Mouse (Mus musculus): ENCODE results near the gene Dyrk4. TPM values are rescaled to one million over a fixed set of nuclear protein-coding genes. Genes with fewer than 3 reads are reported as not detected.
A peak's percentile ranks its signal among the peaks of the same experiment; 100 is the strongest.

Gene Dyrk4
- not detected in 2 replicates for polyA plus RNA-seq (2012; rRNA removed)

- DNase-seq: peak; percentile 21
- WGBS: 22% methylated on average over 21 of the region's 21 CpGs
- Histone ChIP-seq H3K27me3 (replicated peaks; ENCODE audit: control insufficient read depth, insufficient read depth, low read length) (no peaks in the 10 kb centered on the region), H3K27ac (ENCODE audit: insufficient read depth, low read depth, low read length) (no peak within 1 kb of the TSS), H3K36me3 (ENCODE audit: control insufficient read depth, insufficient read depth, low read length) (no peaks in the 10 kb centered on the region), H3K4me3 (ENCODE audit: insufficient read depth, low read depth, low read length) (peak within 1 kb of the TSS; percentile 22; the same call in 1 of the 2 replicates), H3K4me1 (ENCODE audit: control insufficient read depth, insufficient read depth, low read length) (no peaks in the 10 kb centered on the region)
- TF ChIP-seq CTCF (conservative IDR thresholded peaks at IDR 0.05; ENCODE audit: insufficient read depth, insufficient read length, low read depth, low read length) (no peak), POLR2A (IDR thresholded peaks at IDR 0.05; ENCODE audit: low read depth, low read length) (no peak)
These were observed at the start of gene Dyrk4 for GRCm38 (mm10) chr6:126921111-126921881. Dyrk4 (minus strand) TSS chr6:126921839.

- WGBS: 81% methylated on average over 14 of the region's 14 CpGs
- no peak overlapping the region for H3K27ac ChIP-seq (ENCODE audit: insufficient read depth, low read depth, low read length)
- TF ChIP-seq CTCF (conservative IDR thresholded peaks at IDR 0.05; ENCODE audit: insufficient read depth, insufficient read length, low read depth, low read length) (no peak), POLR2A (IDR thresholded peaks at IDR 0.05; ENCODE audit: low read depth, low read length) (no peak)
- H3K27me3 ChIP-seq (replicated peaks; ENCODE audit: control insufficient read depth, insufficient read depth, low read length): no peaks in the 10 kb centered on the region
- no peak for DNase-seq
- H3K4me3 ChIP-seq (ENCODE audit: insufficient read depth, low read depth, low read length): no peak overlapping the region
- no peaks in the 10 kb centered on the region for H3K4me1 ChIP-seq (ENCODE audit: control insufficient read depth, insufficient read depth, low read length)
- peaks cover 6% of the 10 kb centered on the region; the same call in 1 of the 2 replicates for H3K36me3 ChIP-seq (ENCODE audit: control insufficient read depth, insufficient read depth, low read length)
These were observed 44.8 kb upstream of the Dyrk4 start for GRCm38 (mm10) chr6:126966241-126967026.

- TF ChIP-seq CTCF (conservative IDR thresholded peaks at IDR 0.05; ENCODE audit: insufficient read depth, insufficient read length, low read depth, low read length): no peak
- TF ChIP-seq POLR2A (IDR thresholded peaks at IDR 0.05; ENCODE audit: low read depth, low read length): no peak
- Histone ChIP-seq H3K4me3 (ENCODE audit: insufficient read depth, low read depth, low read length) (no peak overlapping the region), H3K27me3 (replicated peaks; ENCODE audit: control insufficient read depth, insufficient read depth, low read length) (no peaks in the 10 kb centered on the region), H3K27ac (ENCODE audit: insufficient read depth, low read depth, low read length) (no peak overlapping the region), H3K36me3 (ENCODE audit: control insufficient read depth, insufficient read depth, low read length) (peaks cover 6% of the 10 kb centered on the region; the same call in 1 of the 2 replicates), H3K4me1 (ENCODE audit: control insufficient read depth, insufficient read depth, low read length) (no peaks in the 10 kb centered on the region)
- no peak for DNase-seq
- WGBS: 88% methylated on average over 9 of the region's 9 CpGs
These were observed 41.8 kb upstream of the Dyrk4 start for GRCm38 (mm10) chr6:126963426-126963825.

GRCm38 (mm10) chr6:126962709-126963108, 41.1 kb upstream of the Dyrk4 start:
- Histone ChIP-seq H3K27ac (ENCODE audit: insufficient read depth, low read depth, low read length) (no peak overlapping the region), H3K4me3 (ENCODE audit: insufficient read depth, low read depth, low read length) (no peak overlapping the region), H3K4me1 (ENCODE audit: control insufficient read depth, insufficient read depth, low read length) (no peaks in the 10 kb centered on the region), H3K36me3 (ENCODE audit: control insufficient read depth, insufficient read depth, low read length) (peaks cover 6% of the 10 kb centered on the region; the same call in 1 of the 2 replicates), H3K27me3 (replicated peaks; ENCODE audit: control insufficient read depth, insufficient read depth, low read length) (no peaks in the 10 kb centered on the region)
- WGBS: 83% methylated on average over 5 of the region's 5 CpGs
- TF ChIP-seq POLR2A (IDR thresholded peaks at IDR 0.05; ENCODE audit: low read depth, low read length) (no peak), CTCF (conservative IDR thresholded peaks at IDR 0.05; ENCODE audit: insufficient read depth, insufficient read length, low read depth, low read length) (no peak)
- DNase-seq: no peak

- 91% methylated on average over 8 of the region's 8 CpGs for WGBS
- H3K4me1 ChIP-seq (ENCODE audit: control insufficient read depth, insufficient read depth, low read length): no peaks in the 10 kb centered on the region
- no peak for DNase-seq
- H3K27ac ChIP-seq (ENCODE audit: insufficient read depth, low read depth, low read length): no peak overlapping the region
- peaks cover 3% of the 10 kb centered on the region; the same call in 1 of the 2 replicates for H3K36me3 ChIP-seq (ENCODE audit: control insufficient read depth, insufficient read depth, low read length)
- no peak overlapping the region for H3K4me3 ChIP-seq (ENCODE audit: insufficient read depth, low read depth, low read length)
- no peak for TF ChIP-seq CTCF (conservative IDR thresholded peaks at IDR 0.05; ENCODE audit: insufficient read depth, insufficient read length, low read depth, low read length)
- no peak for TF ChIP-seq POLR2A (IDR thresholded peaks at IDR 0.05; ENCODE audit: low read depth, low read length)
- H3K27me3 ChIP-seq (replicated peaks; ENCODE audit: control insufficient read depth, insufficient read depth, low read length): no peaks in the 10 kb centered on the region
These were observed 39.9 kb upstream of the Dyrk4 start for GRCm38 (mm10) chr6:126961371-126962018.

- no peak overlapping the region for H3K27ac ChIP-seq (ENCODE audit: insufficient read depth, low read depth, low read length)
- TF ChIP-seq CTCF (conservative IDR thresholded peaks at IDR 0.05; ENCODE audit: insufficient read depth, insufficient read length, low read depth, low read length): peak; percentile 87
- TF ChIP-seq POLR2A (IDR thresholded peaks at IDR 0.05; ENCODE audit: low read depth, low read length): no peak
- H3K36me3 ChIP-seq (ENCODE audit: control insufficient read depth, insufficient read depth, low read length): no peaks in the 10 kb centered on the region; the same call in 1 of the 2 replicates
- 7% methylated on average over 10 of the region's 10 CpGs for WGBS
- peak; percentile 67 for DNase-seq
- H3K4me1 ChIP-seq (ENCODE audit: control insufficient read depth, insufficient read depth, low read length): no peaks in the 10 kb centered on the region
- no peak overlapping the region for H3K4me3 ChIP-seq (ENCODE audit: insufficient read depth, low read depth, low read length)
- H3K27me3 ChIP-seq (replicated peaks; ENCODE audit: control insufficient read depth, insufficient read depth, low read length): no peaks in the 10 kb centered on the region
These were observed 34.1 kb upstream of the Dyrk4 start for GRCm38 (mm10) chr6:126955734-126956133.

Measured in kidney, adult 2 months (tissue).